Mouse (Mus musculus) midbrain, embryonic 16.5 days (tissue): Measurements from ENCODE around the gene Ring1. TPM values are rescaled to one million over a fixed set of nuclear protein-coding genes. Genes with fewer than 3 reads are reported as not detected.

Experiments used
- ATAC-seq: fragments of 200-750 bp; cut with Nextera tagmentation; 2 replicates; pipeline ENCODE4 v1.8.0; 2017; ENCODE audit warnings: moderate TSS enrichment
- H3K27ac ChIP-seq: fragments of 300-500 bp; sonication (generic); 2 replicates; pipeline ENCODE4 v1.5.1; 2014; ENCODE audit warnings: mild to moderate bottlenecking, low read length, mixed read lengths
- H3K27me3 ChIP-seq: fragments of 300-500 bp; sonication (generic); 2 replicates; pipeline ENCODE4 v1.6.1; 2014; ENCODE audit warnings: low read depth, low read length, mixed read lengths; ENCODE audit not compliant: control insufficient read depth, insufficient read depth
- H3K36me3 ChIP-seq: fragments of 300-500 bp; sonication (generic); 2 replicates; pipeline ENCODE4 v1.6.1; 2014; ENCODE audit warnings: mild to moderate bottlenecking, low read length, moderate library complexity, mixed read lengths; ENCODE audit not compliant: control insufficient read depth, insufficient read depth
- H3K4me1 ChIP-seq: fragments of 300-500 bp; sonication (generic); 2 replicates; pipeline ENCODE4 v1.6.1; 2014; ENCODE audit warnings: mild to moderate bottlenecking, low read length, mixed read lengths; ENCODE audit not compliant: control insufficient read depth, insufficient read depth
- H3K4me2 ChIP-seq: fragments of 300-500 bp; sonication (generic); 2 replicates; pipeline ENCODE4 v1.6.1; 2014; ENCODE audit warnings: mild to moderate bottlenecking, low read length, mixed read lengths
- H3K4me3 ChIP-seq: fragments of 300-500 bp; sonication (generic); 2 replicates; pipeline ENCODE4 v1.5.1; 2014; ENCODE audit warnings: low read depth, mild to moderate bottlenecking, low read length, moderate library complexity, mixed read lengths
- H3K9ac ChIP-seq: fragments of 300-500 bp; sonication (generic); 2 replicates; pipeline ENCODE4 v1.6.1; 2014; ENCODE audit warnings: low read depth, low read length, mixed read lengths
- H3K9me3 ChIP-seq: fragments of 300-500 bp; sonication (generic); replicated peaks from 2 replicates; pipeline ENCODE4 v1.6.1; 2014; ENCODE audit warnings: mild to moderate bottlenecking, low read length, mixed read lengths; ENCODE audit not compliant: control insufficient read depth, poor library complexity, severe bottlenecking
- WGBS: fragments of 180-500 bp; shearing (Covaris S2); extraction: QIAGEN DNeasy Blood & Tissue Kit; methylation state at CpG from one replicate; pipeline ENCODE4 v1.1.7; 2014; 5-methylcytosine and 5-hydroxymethylcytosine counted together
- microRNA counts: library from miRNA; unstranded; fragments of <30 nt; microRNA quantifications from one replicate; lab custom pipeline; 2016
- microRNA-seq: library from miRNA; unstranded; fragments of <30 nt; microRNA quantifications from one replicate; pipeline ENCODE4, GENCODE M21; 2017
- polyA plus RNA-seq: library from polyadenylated mRNA; unstranded; fragments of >200 nt; fragmentation: Nextera tagmentation; extraction: Ambion mirVana; gene quantifications from 2 replicates; pipeline ENCODE4 v1.2.1, GENCODE M21; 2015

The Ring1 gene
- polyA plus RNA-seq, 1 experiment from 2014 or later = 17.9 TPM

DNA sequence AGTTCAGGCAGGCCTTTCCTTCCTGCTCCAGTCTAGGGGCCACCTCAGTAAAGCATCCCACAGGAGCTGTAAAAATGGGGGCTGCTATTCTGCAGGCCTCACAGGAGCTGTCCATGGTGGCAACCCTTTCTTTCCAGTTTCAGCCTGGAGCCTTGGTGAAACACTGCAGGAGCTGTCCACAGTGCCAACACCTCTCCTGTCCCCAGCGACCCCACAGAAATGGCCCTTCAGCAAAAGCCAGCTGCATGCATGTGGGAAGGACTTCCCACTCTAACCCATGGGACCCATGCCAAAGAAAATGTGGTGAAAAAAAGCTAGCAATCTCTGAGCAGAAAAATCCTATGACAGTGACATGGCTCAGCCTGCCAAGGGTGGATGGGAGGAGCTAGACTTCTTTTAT is 51.8 kb downstream of the Ring1 start:
- H3K9me3 ChIP-seq = no peaks in the 10 kb centered on the region
- no peak overlapping the region for H3K4me3 ChIP-seq
- no peak overlapping the region for H3K4me2 ChIP-seq
- H3K27ac ChIP-seq = no peak overlapping the region
- 14% methylated on average over 1 of the region's 1 CpGs for WGBS
- ATAC-seq = no peak
- no peak overlapping the region for H3K9ac ChIP-seq
- H3K36me3 ChIP-seq = no peaks in the 10 kb centered on the region
- H3K4me1 ChIP-seq = no peaks in the 10 kb centered on the region
- peaks cover 12% of the 10 kb centered on the region for H3K27me3 ChIP-seq

MicroRNA genes within 50 kb of the gene (microRNA counts, 519-probe panel; counts per million panel counts)
- 2,707 counts per million, percentile 81 among the panel's probes with 10 or more counts for microRNA mmu-miR-219 (lab: Ali Mortazavi, UCI)

Small RNAs within 50 kb of the gene (microRNA-seq; reads per million reads assigned to microRNA genes)
- gene Mir219a-1 = not detected
- gene Mir219c = not detected

Other genes starting within 250 kb of the Ring1 start
- gene Angptl4, start 242.8 kb downstream of the Ring1 start, polyA plus RNA-seq = 16.8 and 17.4 TPM in 2 replicates
- gene Kank3, start 214.2 kb downstream of the Ring1 start, polyA plus RNA-seq = 49.0 and 52.6 TPM in 2 replicates
- 407 and 416 TPM in 2 replicates for gene Rps28, start 200.1 kb downstream of the Ring1 start, polyA plus RNA-seq
- gene Ndufa7, start 200.1 kb downstream of the Ring1 start, polyA plus RNA-seq = 428 and 439 TPM in 2 replicates
- gene Cd320, start 181.6 kb downstream of the Ring1 start, polyA plus RNA-seq = 49.9 and 52.4 TPM in 2 replicates
- gene Gm7029, start 150.8 kb downstream of the Ring1 start, polyA plus RNA-seq = not detected in 2 replicates
- 1.4 and 2.8 TPM in 2 replicates for gene Kifc1, start 134.0 kb downstream of the Ring1 start, polyA plus RNA-seq
- gene Platr17, start 119.5 kb downstream of the Ring1 start, polyA plus RNA-seq = 0.36 and 0.55 TPM in 2 replicates
- gene Daxx, start 115.3 kb downstream of the Ring1 start, polyA plus RNA-seq = 55.1 and 59.7 TPM in 2 replicates
- 21.1 and 26.1 TPM in 2 replicates for gene Tapbp, start 108.8 kb downstream of the Ring1 start, polyA plus RNA-seq
- 16.8 TPM in 2 replicates for gene Zbtb22, start 108.8 kb downstream of the Ring1 start, polyA plus RNA-seq
- 54.9 and 57.2 TPM in 2 replicates for gene Rgl2, start 95.1 kb downstream of the Ring1 start, polyA plus RNA-seq
- gene Pfdn6, start 84.3 kb downstream of the Ring1 start, polyA plus RNA-seq = 186 and 191 TPM in 2 replicates
- gene Wdr46, start 84.0 kb downstream of the Ring1 start, polyA plus RNA-seq = 19.2 TPM in 2 replicates
- 15.2 and 16.6 TPM in 2 replicates for gene B3galt4, start 73.2 kb downstream of the Ring1 start, polyA plus RNA-seq
- gene Vps52, start 68.9 kb downstream of the Ring1 start, polyA plus RNA-seq = 78.3 and 80.5 TPM in 2 replicates
- gene Rps18, start 68.7 kb downstream of the Ring1 start, polyA plus RNA-seq = 620 and 627 TPM in 2 replicates
- gene H2-K1, start 24.3 kb downstream of the Ring1 start, polyA plus RNA-seq = 11.0 and 13.1 TPM in 2 replicates
- 60.1 and 61.3 TPM in 2 replicates for gene H2-Ke6, start 3.4 kb upstream of the Ring1 start, polyA plus RNA-seq
- 163 and 175 TPM in 2 replicates for gene Slc39a7, start 7.0 kb upstream of the Ring1 start, polyA plus RNA-seq
- gene Rxrb, start 7.1 kb upstream of the Ring1 start, polyA plus RNA-seq = 54.0 and 55.9 TPM in 2 replicates
- 3.6 and 4.4 TPM in 2 replicates for gene Col11a2, start 14.8 kb upstream of the Ring1 start, polyA plus RNA-seq
- gene H2-Oa, start 67.7 kb upstream of the Ring1 start, polyA plus RNA-seq = 0.16 TPM in 1 of 2 replicates, not detected in the other
- 22.5 and 22.7 TPM in 2 replicates for gene H2-DMa, start 94.9 kb upstream of the Ring1 start, polyA plus RNA-seq
- 117 and 126 TPM in 2 replicates for gene Brd2, start 98.0 kb upstream of the Ring1 start, polyA plus RNA-seq
- 0.49 and 0.53 TPM in 2 replicates for gene H2-DMb2, start 118.6 kb upstream of the Ring1 start, polyA plus RNA-seq
- 0.69 and 0.88 TPM in 2 replicates for gene H2-DMb1, start 128.4 kb upstream of the Ring1 start, polyA plus RNA-seq
- 2.4 and 4.5 TPM in 2 replicates for gene Tap1, start 162.9 kb upstream of the Ring1 start, polyA plus RNA-seq
- gene Psmb9, start 163.1 kb upstream of the Ring1 start, polyA plus RNA-seq = 1.1 and 1.7 TPM in 2 replicates
- gene Psmb8, start 173.0 kb upstream of the Ring1 start, polyA plus RNA-seq = 2.2 and 2.8 TPM in 2 replicates
- 1.5 and 2.3 TPM in 2 replicates for gene Tap2, start 178.8 kb upstream of the Ring1 start, polyA plus RNA-seq
- 0.40 TPM in 1 of 2 replicates, not detected in the other for gene H2-Ob, start 214.2 kb upstream of the Ring1 start, polyA plus RNA-seq
- gene H2-Ab1, start 233.0 kb upstream of the Ring1 start, polyA plus RNA-seq = 1.1 TPM in 2 replicates